Mouse (Mus musculus) embryonic facial prominence, embryonic 14.5 days (tissue): ENCODE measurements at regions not wholly inside any gene's neighbourhood (a gene's known extent, or its start where the extent isn't known, plus 50 kb on each side); places are given as distances from the start of the nearest gene placed in this dataset.

Experiments
- ATAC-seq: fragments of 200-750 bp; cut with Nextera tagmentation; 2 replicates; pipeline ENCODE4 v1.8.0; 2017; ENCODE audit warnings: low read depth, moderate number of reproducible peaks, moderate TSS enrichment
- DNase-seq: peaks from one replicate; pipeline ENCODE4 v3.0.0-alpha.2; 2015; ENCODE audit warnings: low spot score
- H3K27ac ChIP-seq: fragments of 300-500 bp; sonication (generic); replicated peaks from 2 replicates; pipeline ENCODE4 v1.5.1; 2014; ENCODE audit warnings: low read depth, mild to moderate bottlenecking, low read length, moderate library complexity
- H3K27me3 ChIP-seq: fragments of 300-500 bp; sonication (generic); replicated peaks from 2 replicates; pipeline ENCODE4 v1.6.1; 2014; ENCODE audit warnings: low read length; ENCODE audit not compliant: control insufficient read depth, insufficient read depth
- H3K36me3 ChIP-seq: fragments of 300-500 bp; sonication (generic); 2 replicates; pipeline ENCODE4 v1.6.1; 2014; ENCODE audit warnings: low read length, mixed read lengths; ENCODE audit not compliant: control insufficient read depth, insufficient read depth
- H3K4me1 ChIP-seq: fragments of 300-500 bp; sonication (generic); 2 replicates; pipeline ENCODE4 v1.6.1; 2014; ENCODE audit warnings: antibody characterized with exemption, low read length; ENCODE audit not compliant: control insufficient read depth, insufficient read depth
- H3K4me2 ChIP-seq: fragments of 300-500 bp; sonication (generic); 2 replicates; pipeline ENCODE4 v1.6.1; 2014; ENCODE audit warnings: low read depth, mild to moderate bottlenecking, low read length, moderate library complexity, mixed read lengths
- H3K4me3 ChIP-seq: fragments of 300-500 bp; sonication (generic); 2 replicates; pipeline ENCODE4 v1.5.1; 2014; ENCODE audit warnings: low read depth, mild to moderate bottlenecking, low read length
- H3K9ac ChIP-seq: fragments of 300-500 bp; sonication (generic); 2 replicates; pipeline ENCODE4 v1.6.1; 2014; ENCODE audit warnings: low read depth, mild to moderate bottlenecking, low read length, moderate library complexity, mixed read lengths
- H3K9me3 ChIP-seq: fragments of 300-500 bp; sonication (generic); 2 replicates; pipeline ENCODE4 v1.6.1; 2016; ENCODE audit warnings: low read length; ENCODE audit not compliant: control insufficient read depth
- WGBS: fragments of 180-500 bp; shearing (Covaris S2); extraction: QIAGEN DNeasy Blood & Tissue Kit; methylation state at CpG from one replicate; pipeline ENCODE4 v1.1.7; 2014; 5-methylcytosine and 5-hydroxymethylcytosine counted together

- H3K27ac ChIP-seq: peak overlapping the region; percentile 62; the same call in 1 of the 2 replicates
- 31% methylated on average over 5 of the region's 5 CpGs for WGBS
Observed at GRCm38 (mm10) chr6:31088973-31089368, 130.1 kb upstream of the Klf14 start.

GRCm38 (mm10) chr6:31090288-31090687, 131.4 kb upstream of the Klf14 start:
- Histone ChIP-seq H3K36me3 (no peaks in the 10 kb centered on the region), H3K27me3 (no peaks in the 10 kb centered on the region), H3K9ac (no peak overlapping the region), H3K27ac (no peak overlapping the region), H3K9me3 (no peaks in the 10 kb centered on the region), H3K4me3 (no peak overlapping the region), H3K4me2 (no peak overlapping the region), H3K4me1 (peaks cover 21% of the 10 kb centered on the region; the same call in 1 of the 2 replicates)
- no peak for ATAC-seq
- DNase-seq: no peak
- WGBS: 93% methylated on average over 6 of the region's 6 CpGs

More at GRCm38 (mm10) chr6:31088973-31089368, 130.1 kb upstream of the Klf14 start:
- Histone ChIP-seq H3K36me3 (no peaks in the 10 kb centered on the region), H3K27me3 (no peaks in the 10 kb centered on the region), H3K4me2 (peak overlapping the region; percentile 46), H3K4me1 (peaks cover 21% of the 10 kb centered on the region; the same call in 1 of the 2 replicates), H3K9ac (no peak overlapping the region), H3K9me3 (no peaks in the 10 kb centered on the region), H3K4me3 (no peak overlapping the region)
- no peak for ATAC-seq
- DNase-seq: peak; percentile 44

- no peaks in the 10 kb centered on the region for H3K9me3 ChIP-seq
- H3K4me3 ChIP-seq: no peak overlapping the region
- DNase-seq (no peak), ATAC-seq (no peak)
- H3K4me2 ChIP-seq: no peak overlapping the region
- no peak overlapping the region for H3K9ac ChIP-seq
- H3K27ac ChIP-seq: no peak overlapping the region
- H3K36me3 ChIP-seq: no peaks in the 10 kb centered on the region
- no peaks in the 10 kb centered on the region for H3K27me3 ChIP-seq
- WGBS: 79% methylated on average over 7 of the region's 7 CpGs
- peaks cover 21% of the 10 kb centered on the region; the same call in 1 of the 2 replicates for H3K4me1 ChIP-seq
Observed at GRCm38 (mm10) chr6:31090791-31091190, 131.9 kb upstream of the Klf14 start.

DNA sequence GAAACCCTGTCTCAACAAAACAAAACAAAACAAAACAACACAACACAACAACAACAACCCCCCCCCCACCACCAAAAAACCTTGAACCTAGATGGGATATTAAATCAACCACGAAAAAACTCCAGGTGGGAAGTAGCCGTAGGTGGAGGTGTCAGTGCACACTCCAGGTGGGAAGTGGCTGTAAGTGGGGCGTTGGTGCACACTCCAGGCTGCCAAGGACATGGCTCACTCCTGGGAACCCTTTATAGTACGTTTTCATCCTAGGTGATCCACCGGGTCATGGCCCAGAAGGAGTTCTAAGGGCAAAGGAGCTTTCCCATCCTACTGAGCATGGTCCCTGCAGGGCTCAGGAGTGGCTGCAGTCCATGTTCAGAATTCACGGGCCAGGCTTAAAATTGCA, 133.4 kb upstream of the Klf14 start:
- Histone ChIP-seq H3K27ac (no peak overlapping the region), H3K4me3 (no peak overlapping the region), H3K27me3 (no peaks in the 10 kb centered on the region), H3K4me1 (peaks cover 23% of the 10 kb centered on the region; the same call in 1 of the 2 replicates), H3K9me3 (no peaks in the 10 kb centered on the region), H3K9ac (no peak overlapping the region), H3K4me2 (no peak overlapping the region), H3K36me3 (no peaks in the 10 kb centered on the region)
- no peak for DNase-seq
- 71% methylated on average over 6 of the region's 6 CpGs for WGBS
- no peak for ATAC-seq

- no peak overlapping the region for H3K4me3 ChIP-seq
- WGBS: 73% methylated on average over 5 of the region's 5 CpGs
- no peak overlapping the region for H3K9ac ChIP-seq
- H3K9me3 ChIP-seq: no peaks in the 10 kb centered on the region
- H3K4me2 ChIP-seq: no peak overlapping the region
- no peak overlapping the region for H3K27ac ChIP-seq
- peaks cover 18% of the 10 kb centered on the region; the same call in 1 of the 2 replicates for H3K4me1 ChIP-seq
- no peak for DNase-seq
- no peaks in the 10 kb centered on the region for H3K27me3 ChIP-seq
- no peak for ATAC-seq
- H3K36me3 ChIP-seq: no peaks in the 10 kb centered on the region
Observed at GRCm38 (mm10) chr6:31092760-31093159, 133.9 kb upstream of the Klf14 start.

- WGBS: 55% methylated on average over 21 of the region's 21 CpGs
- Histone ChIP-seq H3K36me3 (no peaks in the 10 kb centered on the region), H3K4me3 (no peak overlapping the region), H3K27me3 (no peaks in the 10 kb centered on the region), H3K27ac (no peak overlapping the region; the same call in 1 of the 2 replicates), H3K4me2 (0 out of 2 replicates have a peak overlapping the region, but pooled peaks have one; percentile 7), H3K9ac (no peak overlapping the region), H3K4me1 (0 out of 2 replicates have a peak, but pooled peaks cover 6% of the 10 kb centered on the region), H3K9me3 (no peaks in the 10 kb centered on the region)
- ATAC-seq (no peak), DNase-seq (peak; percentile 51)
Observed at GRCm38 (mm10) chr6:31095943-31096714, 137.3 kb upstream of the Klf14 start.

DNA sequence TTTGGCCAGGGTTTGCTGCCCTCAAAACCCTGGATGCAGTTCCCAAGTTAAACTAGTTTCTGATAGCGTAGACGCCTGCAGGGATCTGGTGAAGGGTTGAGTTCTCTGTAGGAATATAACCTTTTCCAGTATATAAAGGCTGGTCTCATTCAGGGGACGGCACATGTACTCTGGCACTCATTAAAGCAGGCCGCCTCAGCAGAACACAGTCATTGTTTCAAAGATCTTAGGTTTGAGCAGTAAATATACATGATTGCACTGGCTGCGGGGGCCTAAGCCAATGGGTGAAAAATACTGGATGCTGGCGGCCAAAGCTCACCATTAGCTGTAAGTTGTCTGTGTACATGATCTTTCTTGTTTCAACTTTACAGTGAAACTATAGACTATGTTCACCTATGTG, 137.9 kb upstream of the Klf14 start:
- ATAC-seq (no peak), DNase-seq (no peak)
- Histone ChIP-seq H3K9me3 (no peaks in the 10 kb centered on the region), H3K9ac (no peak overlapping the region), H3K4me3 (no peak overlapping the region), H3K4me1 (0 out of 2 replicates have a peak, but pooled peaks cover 6% of the 10 kb centered on the region), H3K36me3 (no peaks in the 10 kb centered on the region), H3K4me2 (no peak overlapping the region), H3K27me3 (no peaks in the 10 kb centered on the region), H3K27ac (no peak overlapping the region; the same call in 1 of the 2 replicates)
- WGBS: 69% methylated on average over 6 of the region's 6 CpGs

DNA sequence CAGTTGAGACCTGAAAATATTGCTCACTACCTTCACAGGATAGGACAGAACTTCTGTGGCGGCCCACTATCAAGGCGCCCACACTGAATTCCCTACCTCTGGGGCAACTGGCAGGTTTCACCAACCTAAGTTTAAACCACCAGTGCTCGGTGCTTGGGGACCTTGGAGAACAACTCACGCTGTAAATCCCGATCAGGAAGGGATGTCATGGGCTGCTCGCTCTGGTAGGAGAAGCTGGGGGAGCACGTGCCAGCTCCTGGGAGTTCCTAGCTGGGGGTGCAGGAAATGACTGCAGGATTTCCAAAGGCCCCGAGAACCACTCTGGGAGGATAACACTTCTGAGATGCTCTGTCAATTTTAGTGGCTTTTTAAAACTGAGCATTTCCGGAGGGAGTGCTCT, 138.4 kb upstream of the Klf14 start:
- H3K27me3 ChIP-seq: no peaks in the 10 kb centered on the region
- ATAC-seq (no peak), DNase-seq (no peak)
- H3K9me3 ChIP-seq: no peaks in the 10 kb centered on the region
- H3K4me3 ChIP-seq: no peak overlapping the region
- 71% methylated on average over 9 of the region's 9 CpGs for WGBS
- no peaks in the 10 kb centered on the region for H3K36me3 ChIP-seq
- no peak overlapping the region for H3K4me2 ChIP-seq
- H3K4me1 ChIP-seq: 0 out of 2 replicates have a peak, but pooled peaks cover 6% of the 10 kb centered on the region
- H3K27ac ChIP-seq: no peak overlapping the region
- H3K9ac ChIP-seq: no peak overlapping the region

DNA sequence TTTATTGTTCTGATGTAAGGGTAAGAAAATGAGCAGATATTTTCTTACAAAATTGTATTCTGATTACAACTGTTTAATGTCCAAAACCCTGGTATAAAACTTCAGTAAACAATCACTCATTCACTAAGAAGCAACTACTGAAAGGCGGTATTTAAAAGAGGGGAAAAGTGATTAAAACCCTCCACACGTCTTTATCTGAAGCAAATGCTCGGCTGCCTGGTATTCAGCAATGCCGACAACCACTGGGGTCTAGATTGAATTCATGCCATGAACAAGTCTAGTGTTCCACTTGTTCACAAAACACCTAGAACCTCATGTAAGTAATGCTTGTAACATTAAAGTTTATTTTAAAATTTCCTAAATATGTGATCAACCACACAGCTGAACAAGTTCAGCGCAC, 139.2 kb upstream of the Klf14 start:
- WGBS: 76% methylated on average over 5 of the region's 5 CpGs
- H3K27ac ChIP-seq: no peak overlapping the region
- ATAC-seq (no peak), DNase-seq (no peak)
- H3K4me1 ChIP-seq: 0 out of 2 replicates have a peak, but pooled peaks cover 6% of the 10 kb centered on the region
- no peak overlapping the region for H3K9ac ChIP-seq
- no peak overlapping the region for H3K4me2 ChIP-seq
- no peaks in the 10 kb centered on the region for H3K36me3 ChIP-seq
- no peak overlapping the region for H3K4me3 ChIP-seq
- no peaks in the 10 kb centered on the region for H3K9me3 ChIP-seq
- H3K27me3 ChIP-seq: no peaks in the 10 kb centered on the region
